Mouse (Mus musculus): ENCODE measurements around the gene Pdcd2l. TPM values are rescaled to one million over a fixed set of nuclear protein-coding genes. Genes with fewer than 3 reads are reported as not detected.

Gene Pdcd2l
- total and polyA plus RNA-seq, 2 experiments: 15.9 to 18.5 TPM

DNA sequence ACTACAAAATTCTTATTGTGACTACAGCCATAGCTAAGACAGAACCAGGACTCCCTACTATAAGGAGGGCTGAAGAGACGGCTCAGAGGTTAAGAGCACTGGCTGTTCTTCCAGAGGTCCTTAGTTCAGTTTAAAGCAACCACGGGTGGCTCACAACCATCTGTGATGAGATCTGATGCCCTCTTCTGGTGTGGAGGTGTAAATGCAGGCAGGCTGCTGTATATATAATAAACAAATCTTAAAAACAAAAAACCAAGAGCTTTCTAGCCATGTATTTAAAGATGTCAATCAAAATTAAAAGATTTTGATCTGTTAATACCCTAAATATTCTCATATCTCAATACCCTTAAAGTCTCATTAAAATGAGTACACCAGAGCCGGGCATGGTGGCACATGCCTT lies 37.3 kb downstream of the Pdcd2l start:
- peak; percentile 20; the same call in 1 of the 2 replicates for TF ChIP-seq CTCF (IDR thresholded peaks at IDR 0.05; ENCODE audit: low read depth, low read length)
- no peak for TF ChIP-seq POLR2A (IDR thresholded peaks at IDR 0.05; ENCODE audit: extremely low read depth, insufficient read depth, low read length)
- Histone ChIP-seq H3K36me3 (ENCODE audit: control insufficient read depth, insufficient read depth, low read length) (peaks cover 82% of the 10 kb centered on the region), H3K4me1 (ENCODE audit: control insufficient read depth, insufficient read depth, low read length) (no peaks in the 10 kb centered on the region), H3K27me3 (ENCODE audit: control insufficient read depth, insufficient read depth, low read length) (no peaks in the 10 kb centered on the region), H3K79me2 (ENCODE audit: control insufficient read depth, insufficient read depth, low read length) (no peaks in the 10 kb centered on the region), H3K4me3 (ENCODE audit: insufficient read depth, low read depth, low read length) (no peak overlapping the region), H3K27ac (replicated peaks; ENCODE audit: insufficient read depth, low read depth, low read length) (no peak overlapping the region), H3K9ac (ENCODE audit: low read depth, low read length) (no peak overlapping the region)
- 96% methylated on average over 3 of the region's 3 CpGs for WGBS
- no peak for DNase-seq (ENCODE audit: extremely low read depth, low read depth, low spot score)

DNA sequence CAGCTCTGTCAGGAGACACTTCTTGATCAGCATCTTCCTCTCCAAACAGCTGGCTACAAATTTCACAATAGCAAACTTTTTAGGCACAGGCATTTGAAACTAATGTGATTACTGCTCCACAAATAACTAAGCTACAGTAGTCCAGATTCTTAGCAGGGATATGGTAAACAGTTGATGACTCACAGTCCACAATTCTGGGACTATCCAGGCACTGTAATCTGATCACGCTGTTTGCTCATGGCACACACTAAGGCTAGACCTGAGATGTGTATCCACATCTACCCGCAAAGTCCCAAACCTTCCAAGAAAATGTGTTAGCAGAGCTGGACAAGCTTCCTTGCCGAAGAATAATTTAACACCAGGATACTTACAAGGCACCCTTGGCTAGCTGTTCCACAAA lies 38.5 kb downstream of the Pdcd2l start:
- Histone ChIP-seq H3K4me3 (ENCODE audit: insufficient read depth, low read depth, low read length) (no peak overlapping the region), H3K36me3 (ENCODE audit: control insufficient read depth, insufficient read depth, low read length) (peaks cover 85% of the 10 kb centered on the region), H3K9ac (ENCODE audit: low read depth, low read length) (no peak overlapping the region), H3K79me2 (ENCODE audit: control insufficient read depth, insufficient read depth, low read length) (no peaks in the 10 kb centered on the region), H3K27ac (replicated peaks; ENCODE audit: insufficient read depth, low read depth, low read length) (no peak overlapping the region), H3K4me1 (ENCODE audit: control insufficient read depth, insufficient read depth, low read length) (no peaks in the 10 kb centered on the region), H3K27me3 (ENCODE audit: control insufficient read depth, insufficient read depth, low read length) (no peaks in the 10 kb centered on the region)
- no peak for DNase-seq (ENCODE audit: extremely low read depth, low read depth, low spot score)
- 70% methylated on average over 3 of the region's 3 CpGs for WGBS
- TF ChIP-seq CTCF (IDR thresholded peaks at IDR 0.05; ENCODE audit: low read depth, low read length) (no peak), POLR2A (IDR thresholded peaks at IDR 0.05; ENCODE audit: extremely low read depth, insufficient read depth, low read length) (no peak)

DNA sequence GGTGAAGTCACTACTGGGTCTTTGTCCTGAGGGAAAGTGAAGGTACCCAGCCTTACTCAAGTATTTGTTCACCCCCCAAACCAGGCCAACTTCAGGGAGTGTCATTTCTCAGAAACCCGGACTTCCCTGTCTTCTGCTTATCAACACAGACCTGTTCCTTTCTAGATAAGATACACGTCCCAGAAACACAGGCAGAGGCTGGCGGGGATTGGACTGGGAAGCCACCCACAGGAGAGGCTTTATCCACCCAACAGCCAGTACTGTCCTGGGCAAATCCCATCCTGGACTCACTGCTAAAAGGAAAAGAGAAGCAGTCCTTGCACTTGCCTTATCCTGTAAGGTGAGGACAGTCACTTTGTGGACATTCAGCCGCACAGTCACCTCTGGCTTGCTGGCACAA lies 49.3 kb downstream of the Pdcd2l start:
- no peaks in the 10 kb centered on the region for H3K79me2 ChIP-seq (ENCODE audit: control insufficient read depth, insufficient read depth, low read length)
- H3K9ac ChIP-seq (ENCODE audit: low read depth, low read length): no peak overlapping the region
- no peak overlapping the region for H3K27ac ChIP-seq (replicated peaks; ENCODE audit: insufficient read depth, low read depth, low read length)
- 80% methylated on average over 4 of the region's 4 CpGs for WGBS
- H3K4me3 ChIP-seq (ENCODE audit: insufficient read depth, low read depth, low read length): no peak overlapping the region
- peaks cover 70% of the 10 kb centered on the region for H3K36me3 ChIP-seq (ENCODE audit: control insufficient read depth, insufficient read depth, low read length)
- DNase-seq (ENCODE audit: extremely low read depth, low read depth, low spot score): no peak
- H3K27me3 ChIP-seq (ENCODE audit: control insufficient read depth, insufficient read depth, low read length): no peaks in the 10 kb centered on the region
- TF ChIP-seq POLR2A (IDR thresholded peaks at IDR 0.05; ENCODE audit: extremely low read depth, insufficient read depth, low read length): no peak
- TF ChIP-seq CTCF (IDR thresholded peaks at IDR 0.05; ENCODE audit: low read depth, low read length): no peak
- no peaks in the 10 kb centered on the region for H3K4me1 ChIP-seq (ENCODE audit: control insufficient read depth, insufficient read depth, low read length)

DNA sequence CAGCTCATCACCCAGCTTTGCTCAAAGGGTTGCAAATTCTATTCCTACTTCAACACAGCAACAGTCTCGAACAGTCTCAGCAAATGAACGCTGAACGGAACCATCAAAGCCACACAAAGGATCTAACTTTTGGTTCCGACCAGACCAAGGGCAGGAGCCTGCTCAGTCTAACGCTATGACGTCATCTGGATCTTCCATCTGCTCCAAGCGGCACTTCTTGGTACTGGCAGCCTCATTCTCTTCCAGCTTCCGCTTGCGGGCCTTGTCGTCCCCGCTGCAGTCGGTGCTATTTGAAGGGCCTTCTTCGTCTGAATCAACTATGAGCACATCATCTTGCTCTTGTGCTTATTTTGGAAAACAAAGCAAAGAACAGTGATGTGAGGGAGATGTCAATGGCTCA lies 55.3 kb downstream of the Pdcd2l start:
- H3K27ac ChIP-seq (replicated peaks; ENCODE audit: insufficient read depth, low read depth, low read length): no peak overlapping the region
- WGBS: 97% methylated on average over 13 of the region's 13 CpGs
- H3K36me3 ChIP-seq (ENCODE audit: control insufficient read depth, insufficient read depth, low read length): peaks cover 44% of the 10 kb centered on the region
- no peaks in the 10 kb centered on the region for H3K79me2 ChIP-seq (ENCODE audit: control insufficient read depth, insufficient read depth, low read length)
- H3K9ac ChIP-seq (ENCODE audit: low read depth, low read length): no peak overlapping the region
- DNase-seq (ENCODE audit: extremely low read depth, low read depth, low spot score): no peak
- no peaks in the 10 kb centered on the region for H3K4me1 ChIP-seq (ENCODE audit: control insufficient read depth, insufficient read depth, low read length)
- no peaks in the 10 kb centered on the region for H3K27me3 ChIP-seq (ENCODE audit: control insufficient read depth, insufficient read depth, low read length)
- H3K4me3 ChIP-seq (ENCODE audit: insufficient read depth, low read depth, low read length): no peak overlapping the region
- no peak for TF ChIP-seq POLR2A (IDR thresholded peaks at IDR 0.05; ENCODE audit: extremely low read depth, insufficient read depth, low read length)
- no peak for TF ChIP-seq CTCF (IDR thresholded peaks at IDR 0.05; ENCODE audit: low read depth, low read length)

DNA sequence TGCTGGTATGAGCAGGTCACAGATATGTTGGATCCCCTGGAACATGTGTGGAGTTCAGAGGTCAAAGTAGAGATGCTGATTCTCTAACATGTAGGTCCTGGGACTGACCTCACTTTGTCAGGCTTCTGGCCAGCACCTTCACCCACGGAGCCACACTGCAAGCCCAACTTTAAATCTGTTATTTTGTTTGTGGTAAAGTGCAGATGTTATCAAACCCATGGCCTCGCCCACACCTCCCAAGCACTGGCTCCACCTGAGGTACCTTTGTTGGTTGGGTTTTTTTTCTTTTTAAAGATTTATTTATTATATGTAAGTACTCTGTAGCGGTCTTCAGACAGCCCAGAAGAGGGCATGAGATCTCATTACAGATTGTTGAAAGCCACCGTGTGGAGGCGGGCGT lies 57.0 kb downstream of the Pdcd2l start:
- Histone ChIP-seq H3K27ac (replicated peaks; ENCODE audit: insufficient read depth, low read depth, low read length) (no peak overlapping the region), H3K4me3 (ENCODE audit: insufficient read depth, low read depth, low read length) (no peak overlapping the region), H3K27me3 (ENCODE audit: control insufficient read depth, insufficient read depth, low read length) (no peaks in the 10 kb centered on the region), H3K4me1 (ENCODE audit: control insufficient read depth, insufficient read depth, low read length) (no peaks in the 10 kb centered on the region), H3K36me3 (ENCODE audit: control insufficient read depth, insufficient read depth, low read length) (peaks cover 36% of the 10 kb centered on the region), H3K79me2 (ENCODE audit: control insufficient read depth, insufficient read depth, low read length) (no peaks in the 10 kb centered on the region), H3K9ac (ENCODE audit: low read depth, low read length) (no peak overlapping the region)
- WGBS: 87% methylated on average over 6 of the region's 6 CpGs
- TF ChIP-seq CTCF (IDR thresholded peaks at IDR 0.05; ENCODE audit: low read depth, low read length) (no peak), POLR2A (IDR thresholded peaks at IDR 0.05; ENCODE audit: extremely low read depth, insufficient read depth, low read length) (no peak)
- DNase-seq (ENCODE audit: extremely low read depth, low read depth, low spot score): no peak

Other genes with a start within 250 kb of the Pdcd2l start
- not detected in 2 replicates for gene Scgb2b27, start 182.7 kb downstream of the Pdcd2l start, total RNA-seq (2014; rRNA removed)
- not detected in 2 replicates for gene Scgb2b27, start 182.7 kb downstream of the Pdcd2l start, polyA plus RNA-seq (2012; rRNA removed)
- gene Scgb1b27, start 175.2 kb downstream of the Pdcd2l start, total RNA-seq (2014; rRNA removed): not detected in 2 replicates
- gene Scgb1b27, start 175.2 kb downstream of the Pdcd2l start, polyA plus RNA-seq (2012; rRNA removed): not detected in 2 replicates
- gene Scgb1b30, start 101.2 kb downstream of the Pdcd2l start, total RNA-seq (2014; rRNA removed): not detected in 2 replicates
- not detected in 2 replicates for gene Scgb1b30, start 101.2 kb downstream of the Pdcd2l start, polyA plus RNA-seq (2012; rRNA removed)
- gene Wtip, start 63.4 kb downstream of the Pdcd2l start, total RNA-seq (2014; rRNA removed): 1.7 and 1.9 TPM in 2 replicates
- gene Wtip, start 63.4 kb downstream of the Pdcd2l start, polyA plus RNA-seq (2012; rRNA removed): 1.6 and 2.8 TPM in 2 replicates
- 31.8 and 33.6 TPM in 2 replicates for gene Uba2, start 27.1 kb downstream of the Pdcd2l start, total RNA-seq (2014; rRNA removed)
- 13.6 and 16.9 TPM in 2 replicates for gene Uba2, start 27.1 kb downstream of the Pdcd2l start, polyA plus RNA-seq (2012; rRNA removed)
- gene Gpi1, start 33.7 kb upstream of the Pdcd2l start, total RNA-seq (2014; rRNA removed): 61.8 and 74.2 TPM in 2 replicates
- gene Gpi1, start 33.7 kb upstream of the Pdcd2l start, polyA plus RNA-seq (2012; rRNA removed): 100 and 127 TPM in 2 replicates
- not detected in 2 replicates for gene Gm6096, start 54.4 kb upstream of the Pdcd2l start, total RNA-seq (2014; rRNA removed)
- gene Gm6096, start 54.4 kb upstream of the Pdcd2l start, polyA plus RNA-seq (2012; rRNA removed): not detected in 2 replicates
- 11.7 and 12.6 TPM in 2 replicates for gene 4931406P16Rik, start 116.9 kb upstream of the Pdcd2l start, total RNA-seq (2014; rRNA removed)
- 6.9 and 10.1 TPM in 2 replicates for gene 4931406P16Rik, start 116.9 kb upstream of the Pdcd2l start, polyA plus RNA-seq (2012; rRNA removed)
- gene Lsm14a, start 196.7 kb upstream of the Pdcd2l start, total RNA-seq (2014; rRNA removed): 24.1 and 26.2 TPM in 2 replicates
- gene Lsm14a, start 196.7 kb upstream of the Pdcd2l start, polyA plus RNA-seq (2012; rRNA removed): 12.5 and 13.7 TPM in 2 replicates